In the genomic region with DNA sequence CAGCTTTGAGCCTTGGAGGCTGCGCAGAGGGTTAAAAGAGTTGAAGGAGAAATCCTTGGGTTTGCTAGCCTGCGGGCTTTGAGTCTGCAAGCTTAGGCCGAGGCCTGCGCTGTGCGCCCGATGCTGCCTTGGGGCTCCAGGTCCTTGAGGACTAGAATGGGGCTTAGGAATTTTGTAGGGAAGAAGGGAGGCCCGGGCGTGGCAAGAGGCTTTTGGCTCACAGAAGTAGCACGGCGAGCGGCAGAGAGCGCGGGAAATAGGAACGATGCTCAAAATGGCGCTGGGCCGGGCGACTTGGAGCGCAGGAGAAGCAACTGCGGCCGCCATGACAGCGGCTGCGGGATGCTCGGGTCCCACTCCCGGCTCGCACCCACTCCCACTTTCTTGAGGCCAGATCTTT, we compare ENCODE assay signal across 8 mouse cellular contexts. TPM values are rescaled to one million over a fixed set of nuclear protein-coding genes. Genes with fewer than 3 reads are reported as not detected.
DNase-seq lines count a peak whose midpoint lies in the region; ATAC-seq and TF ChIP-seq lines count a peak whose summit lies in the region.

No protein-coding gene starts in this region.

- H3K9ac ChIP-seq in forebrain, embryonic 16.5 days (replicated peaks; ENCODE audit: low read depth, low read length), result no peak overlapping the region
- H3K9ac ChIP-seq in hindbrain, embryonic 14.5 days, result peak overlapping the region; percentile 98
- peak overlapping the region; percentile 55 for H3K9ac ChIP-seq in liver, embryonic 12.5 days

- H3K36me3 ChIP-seq in forebrain, embryonic 10.5 days (replicated peaks), result no peaks in the 10 kb centered on the region
- no peaks in the 10 kb centered on the region for H3K36me3 ChIP-seq in forebrain, embryonic 16.5 days (ENCODE audit: control insufficient read depth, insufficient read depth)
- 0 out of 2 replicates have a peak, but pooled peaks cover 9% of the 10 kb centered on the region for H3K36me3 ChIP-seq in hindbrain, embryonic 14.5 days (replicated peaks; ENCODE audit: control insufficient read depth, insufficient read depth)
- H3K36me3 ChIP-seq in liver, embryonic 12.5 days, result no peaks in the 10 kb centered on the region

- under 1% methylated on average over 25 of the region's 25 CpGs for WGBS in forebrain, embryonic 10.5 days
- WGBS in forebrain, embryonic 16.5 days, result 1% methylated on average over 25 of the region's 25 CpGs
- WGBS in hindbrain, embryonic 14.5 days, result under 1% methylated on average over 25 of the region's 25 CpGs
- 2% methylated on average over 25 of the region's 25 CpGs for WGBS in liver, embryonic 12.5 days (ENCODE audit: insufficient replicate concordance)

- H3K9me3 ChIP-seq in forebrain, embryonic 10.5 days, result no peaks in the 10 kb centered on the region
- no peaks in the 10 kb centered on the region for H3K9me3 ChIP-seq in forebrain, embryonic 16.5 days (ENCODE audit: control insufficient read depth, low read length)
- H3K9me3 ChIP-seq in hindbrain, embryonic 14.5 days (ENCODE audit: control insufficient read depth, low read length), result no peaks in the 10 kb centered on the region
- H3K9me3 ChIP-seq in liver, embryonic 12.5 days (replicated peaks), result no peaks in the 10 kb centered on the region

- no peak for TF ChIP-seq CTCF in layer of hippocampus, adult 2 months (conservative IDR thresholded peaks at IDR 0.05)

- no peak overlapping the region for H3K4me2 ChIP-seq in forebrain, embryonic 16.5 days (ENCODE audit: low read length)
- peak overlapping the region; percentile 71 for H3K4me2 ChIP-seq in hindbrain, embryonic 14.5 days (replicated peaks)
- peak overlapping the region; percentile 50 for H3K4me2 ChIP-seq in liver, embryonic 12.5 days

- H3K27me3 ChIP-seq in forebrain, embryonic 10.5 days (ENCODE audit: poor library complexity, severe bottlenecking), result peaks cover 99% of the 10 kb centered on the region
- H3K27me3 ChIP-seq in forebrain, embryonic 16.5 days (replicated peaks; ENCODE audit: control insufficient read depth, insufficient read depth, low read length), result peaks cover 85% of the 10 kb centered on the region
- peaks cover 53% of the 10 kb centered on the region for H3K27me3 ChIP-seq in hindbrain, embryonic 14.5 days (ENCODE audit: control insufficient read depth, insufficient read depth, low read length)
- peaks cover 85% of the 10 kb centered on the region for H3K27me3 ChIP-seq in liver, embryonic 12.5 days (replicated peaks)

- H3K4me3 ChIP-seq in forebrain, embryonic 10.5 days, result peak overlapping the region; percentile 44
- no peak overlapping the region for H3K4me3 ChIP-seq in forebrain, embryonic 16.5 days (replicated peaks; ENCODE audit: low read length)
- H3K4me3 ChIP-seq in brown adipose tissue, adult 24 weeks (ENCODE audit: insufficient read depth, low read depth, low read length), result peak overlapping the region; percentile 56
- peak overlapping the region; percentile 68 for H3K4me3 ChIP-seq in hindbrain, embryonic 14.5 days (replicated peaks; ENCODE audit: low read length)
- H3K4me3 ChIP-seq in liver, embryonic 12.5 days, result peak overlapping the region; percentile 26
- no peak overlapping the region for H3K4me3 ChIP-seq in layer of hippocampus, adult 2 months

- no peak for ATAC-seq in forebrain, embryonic 16.5 days
- no peak for ATAC-seq in hindbrain, embryonic 14.5 days (ENCODE audit: low FRiP score)
- ATAC-seq in liver, embryonic 12.5 days, result no peak

- H3K4me1 ChIP-seq in forebrain, embryonic 10.5 days, result peaks cover 22% of the 10 kb centered on the region
- H3K4me1 ChIP-seq in forebrain, embryonic 16.5 days (replicated peaks; ENCODE audit: control insufficient read depth, insufficient read depth, low read length), result no peaks in the 10 kb centered on the region; the same call in 1 of the 2 replicates
- peaks cover 5% of the 10 kb centered on the region for H3K4me1 ChIP-seq in brown adipose tissue, adult 24 weeks (ENCODE audit: control insufficient read depth, insufficient read depth, insufficient read length, low read length)
- H3K4me1 ChIP-seq in hindbrain, embryonic 14.5 days (replicated peaks; ENCODE audit: control insufficient read depth, insufficient read depth, low read length), result peaks cover 18% of the 10 kb centered on the region
- no peaks in the 10 kb centered on the region for H3K4me1 ChIP-seq in liver, embryonic 12.5 days

- DNase-seq in forebrain, embryonic 10.5 days (ENCODE audit: extremely low spot score, low spot score), result peak; percentile 77
- no peak for DNase-seq in hindbrain, embryonic 14.5 days (ENCODE audit: low spot score)
- DNase-seq in layer of hippocampus, adult 2 months (ENCODE audit: low spot score in 2 of 2), result no peak
- no peak for DNase-seq in cerebellum, adult 9-10 months
- no peak for DNase-seq in right cerebral cortex, adult 18-20 months

- H3K27ac ChIP-seq in forebrain, embryonic 10.5 days, result peak overlapping the region; percentile 56; the same call in 1 of the 2 replicates
- no peak overlapping the region for H3K27ac ChIP-seq in forebrain, embryonic 16.5 days (ENCODE audit: low read length)
- H3K27ac ChIP-seq in brown adipose tissue, adult 24 weeks (replicated peaks; ENCODE audit: low read depth, low read length), result peak overlapping the region; percentile 50
- peak overlapping the region; percentile 99 for H3K27ac ChIP-seq in hindbrain, embryonic 14.5 days
- H3K27ac ChIP-seq in liver, embryonic 12.5 days, result peak overlapping the region; percentile 43
- H3K27ac ChIP-seq in layer of hippocampus, adult 2 months, result no peak overlapping the region

RNA-seq across cellular contexts. Expression of gene Hoxb2, which starts 4.1 kb away (rescaled TPM):
- not detected in 2 replicates for polyA plus RNA-seq in forebrain, embryonic 10.5 days (2016; fragmentation: Nextera tagmentation; extraction: Ambion mirVana)
- polyA plus RNA-seq in forebrain, embryonic 16.5 days (2015; fragmentation: Nextera tagmentation; extraction: Ambion mirVana), result not detected in 2 replicates
- polyA plus RNA-seq in brown adipose tissue, adult 24 weeks (2012; ENCODE audit: insufficient read depth, insufficient read length, missing spikeins), result 3.2 and 3.7 TPM in 2 replicates
- polyA plus RNA-seq in hindbrain, embryonic 14.5 days (2014; fragmentation: Nextera tagmentation; extraction: Ambion mirVana), result 39.5 and 42.9 TPM in 2 replicates
- 4.4 and 4.6 TPM in 2 replicates for polyA plus RNA-seq in liver, embryonic 12.5 days (2016; fragmentation: Nextera tagmentation; extraction: Ambion mirVana)
- total RNA-seq in layer of hippocampus, adult 2 months (2021), result not detected

RNA-seq across cellular contexts. Expression of gene Hoxb1, which starts 11.2 kb away (rescaled TPM):
- polyA plus RNA-seq in forebrain, embryonic 10.5 days (2016; fragmentation: Nextera tagmentation; extraction: Ambion mirVana), result 0.07 TPM in 1 of 2 replicates, not detected in the other
- polyA plus RNA-seq in forebrain, embryonic 16.5 days (2015; fragmentation: Nextera tagmentation; extraction: Ambion mirVana), result not detected in 2 replicates
- not detected in 2 replicates for polyA plus RNA-seq in brown adipose tissue, adult 24 weeks (2012; ENCODE audit: insufficient read depth, insufficient read length, missing spikeins)
- 0.33 and 0.56 TPM in 2 replicates for polyA plus RNA-seq in hindbrain, embryonic 14.5 days (2014; fragmentation: Nextera tagmentation; extraction: Ambion mirVana)
- 0.14 and 0.22 TPM in 2 replicates for polyA plus RNA-seq in liver, embryonic 12.5 days (2016; fragmentation: Nextera tagmentation; extraction: Ambion mirVana)
- total RNA-seq in layer of hippocampus, adult 2 months (2021), result not detected

RNA-seq across cellular contexts. Expression of gene Hoxb3, which starts 31.2 kb away (rescaled TPM):
- not detected in 2 replicates for polyA plus RNA-seq in forebrain, embryonic 10.5 days (2016; fragmentation: Nextera tagmentation; extraction: Ambion mirVana)
- polyA plus RNA-seq in forebrain, embryonic 16.5 days (2015; fragmentation: Nextera tagmentation; extraction: Ambion mirVana), result not detected in 2 replicates
- 1.7 and 2.0 TPM in 2 replicates for polyA plus RNA-seq in brown adipose tissue, adult 24 weeks (2012; ENCODE audit: insufficient read depth, insufficient read length, missing spikeins)
- polyA plus RNA-seq in hindbrain, embryonic 14.5 days (2014; fragmentation: Nextera tagmentation; extraction: Ambion mirVana), result 12.8 and 17.2 TPM in 2 replicates
- polyA plus RNA-seq in liver, embryonic 12.5 days (2016; fragmentation: Nextera tagmentation; extraction: Ambion mirVana), result 0.31 and 0.36 TPM in 2 replicates
- total RNA-seq in layer of hippocampus, adult 2 months (2021), result not detected

RNA-seq across cellular contexts. Expression of gene Hoxb4, which starts 36.3 kb away (rescaled TPM):
- polyA plus RNA-seq in forebrain, embryonic 10.5 days (2016; fragmentation: Nextera tagmentation; extraction: Ambion mirVana), result not detected in 2 replicates
- not detected in 2 replicates for polyA plus RNA-seq in forebrain, embryonic 16.5 days (2015; fragmentation: Nextera tagmentation; extraction: Ambion mirVana)
- polyA plus RNA-seq in brown adipose tissue, adult 24 weeks (2012; ENCODE audit: insufficient read depth, insufficient read length, missing spikeins), result 6.0 and 6.4 TPM in 2 replicates
- 4.0 and 5.4 TPM in 2 replicates for polyA plus RNA-seq in hindbrain, embryonic 14.5 days (2014; fragmentation: Nextera tagmentation; extraction: Ambion mirVana)
- 0.62 and 0.66 TPM in 2 replicates for polyA plus RNA-seq in liver, embryonic 12.5 days (2016; fragmentation: Nextera tagmentation; extraction: Ambion mirVana)
- total RNA-seq in layer of hippocampus, adult 2 months (2021), result not detected

RNA-seq across cellular contexts. Expression of gene Hoxb5, which starts 51.2 kb away (rescaled TPM):
- polyA plus RNA-seq in forebrain, embryonic 10.5 days (2016; fragmentation: Nextera tagmentation; extraction: Ambion mirVana), result not detected in 2 replicates
- not detected in 2 replicates for polyA plus RNA-seq in forebrain, embryonic 16.5 days (2015; fragmentation: Nextera tagmentation; extraction: Ambion mirVana)
- 1.1 and 1.2 TPM in 2 replicates for polyA plus RNA-seq in brown adipose tissue, adult 24 weeks (2012; ENCODE audit: insufficient read depth, insufficient read length, missing spikeins)
- polyA plus RNA-seq in hindbrain, embryonic 14.5 days (2014; fragmentation: Nextera tagmentation; extraction: Ambion mirVana), result 140 and 157 TPM in 2 replicates
- polyA plus RNA-seq in liver, embryonic 12.5 days (2016; fragmentation: Nextera tagmentation; extraction: Ambion mirVana), result 1.3 and 1.5 TPM in 2 replicates
- total RNA-seq in layer of hippocampus, adult 2 months (2021), result not detected

Comparison
In these comparisons a context has a peak if more than half of its experiments do, and no peak if none do; other contexts are left out.
1. H3K27ac ChIP-seq: peak in forebrain, embryonic 10.5 days (single experiment), brown adipose tissue, adult 24 weeks (single experiment), hindbrain, embryonic 14.5 days (single experiment) and liver, embryonic 12.5 days (single experiment); none in forebrain, embryonic 16.5 days (single experiment) and layer of hippocampus, adult 2 months (single experiment).
2. H3K4me3 ChIP-seq: peak in forebrain, embryonic 10.5 days (single experiment), brown adipose tissue, adult 24 weeks (single experiment), hindbrain, embryonic 14.5 days (single experiment) and liver, embryonic 12.5 days (single experiment); none in forebrain, embryonic 16.5 days (single experiment) and layer of hippocampus, adult 2 months (single experiment).